Mouse (Mus musculus): ENCODE data around the gene Prkce.

DNA sequence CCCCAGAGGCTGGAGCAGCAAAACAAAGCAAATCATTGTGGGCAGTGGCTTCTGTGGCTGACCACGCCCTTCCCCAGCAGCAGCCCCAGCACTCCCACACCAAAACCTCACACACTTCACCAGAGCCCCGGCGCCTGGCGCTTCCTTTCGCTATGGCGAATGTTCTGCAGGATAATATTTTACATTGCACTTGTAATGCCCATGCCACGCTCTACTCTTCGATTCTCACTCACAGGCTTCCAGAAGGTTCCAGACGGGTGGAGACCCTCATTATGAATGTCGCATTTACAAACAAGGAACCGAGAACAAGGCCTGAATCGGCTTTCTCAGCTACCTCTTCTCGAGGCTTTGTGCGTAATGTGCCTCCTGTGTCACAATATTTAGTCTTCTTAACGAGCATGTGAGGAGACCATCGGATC is 75.5 kb downstream of the Prkce start:
- TF ChIP-seq CTCF (IDR thresholded peaks at IDR 0.05) (no peak), POLR2A (IDR thresholded peaks at IDR 0.05; ENCODE audit: insufficient read depth, low read depth, low read length) (no peak)
